Mouse (Mus musculus): ENCODE results near the gene Fbxl17.

Fbxl17 gene

DNA sequence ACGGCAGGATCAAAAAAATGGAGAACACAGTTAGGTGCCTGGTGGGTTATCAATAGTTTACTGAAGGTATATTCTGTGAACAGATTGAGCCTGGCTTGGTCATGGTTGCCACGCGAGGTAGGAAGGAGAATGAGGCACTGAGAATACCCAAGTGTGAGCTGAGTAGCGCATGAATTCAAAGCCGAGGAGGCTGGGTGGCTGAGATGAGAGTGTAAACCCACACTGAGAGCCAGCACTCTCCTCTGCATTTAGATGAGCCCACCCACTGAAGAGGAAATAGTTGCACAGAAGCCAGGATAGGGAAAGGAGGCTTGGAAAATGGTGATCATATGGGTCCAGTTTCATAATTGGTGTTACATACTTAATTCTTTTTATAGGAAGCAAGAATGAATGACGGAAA, 290.7 kb downstream of the Fbxl17 start:
- DNase-seq (ENCODE audit: low read depth): no peak

GRCm38 (mm10) chr17:63208346-63208745, 291.5 kb downstream of the Fbxl17 start:
- DNase-seq (ENCODE audit: low read depth): no peak

DNA sequence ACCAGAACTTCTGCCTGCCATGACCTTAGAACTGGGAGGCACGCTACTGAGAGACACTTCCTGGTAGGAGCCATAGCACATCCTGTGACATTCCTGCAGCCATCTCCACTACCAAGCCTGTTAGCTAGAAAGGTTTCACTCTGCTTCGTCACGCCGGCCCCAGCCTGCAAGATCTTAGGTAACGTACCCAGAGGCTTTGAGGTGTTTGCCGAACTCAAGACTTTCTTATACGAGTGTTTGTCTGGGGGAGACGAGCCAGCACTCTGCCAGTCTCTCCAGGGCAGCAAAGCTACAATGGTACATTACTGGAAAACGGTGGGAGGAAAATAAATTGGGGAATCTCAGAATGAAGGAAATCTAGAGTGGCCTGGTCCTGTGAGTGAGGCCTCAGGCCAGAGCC, 292.1 kb downstream of the Fbxl17 start:
- DNase-seq (ENCODE audit: low read depth): no peak

DNA sequence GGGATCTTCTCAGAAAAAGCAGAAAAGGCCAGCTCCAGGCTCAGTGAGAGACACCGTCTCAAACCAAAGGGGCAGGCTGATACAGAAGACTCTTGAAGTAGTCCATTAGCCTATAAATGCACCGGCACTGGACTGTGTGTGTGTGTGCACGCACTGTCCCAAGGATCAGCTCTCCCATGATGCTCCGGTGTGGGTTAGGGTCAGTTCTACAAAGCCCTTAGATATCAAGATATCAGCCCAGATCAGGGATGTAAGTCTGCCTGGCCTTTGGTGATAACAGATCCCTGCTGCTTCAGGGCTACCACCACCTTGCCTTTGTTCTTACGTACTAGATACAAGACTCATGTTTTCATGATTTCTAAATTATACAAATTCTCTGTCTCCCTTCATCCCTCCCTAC, 294.5 kb downstream of the Fbxl17 start:
- no peak for DNase-seq (ENCODE audit: low read depth)

GRCm38 (mm10) chr17:63203582-63204190, 296.1 kb downstream of the Fbxl17 start:
- no peak for DNase-seq (ENCODE audit: low read depth)

DNA sequence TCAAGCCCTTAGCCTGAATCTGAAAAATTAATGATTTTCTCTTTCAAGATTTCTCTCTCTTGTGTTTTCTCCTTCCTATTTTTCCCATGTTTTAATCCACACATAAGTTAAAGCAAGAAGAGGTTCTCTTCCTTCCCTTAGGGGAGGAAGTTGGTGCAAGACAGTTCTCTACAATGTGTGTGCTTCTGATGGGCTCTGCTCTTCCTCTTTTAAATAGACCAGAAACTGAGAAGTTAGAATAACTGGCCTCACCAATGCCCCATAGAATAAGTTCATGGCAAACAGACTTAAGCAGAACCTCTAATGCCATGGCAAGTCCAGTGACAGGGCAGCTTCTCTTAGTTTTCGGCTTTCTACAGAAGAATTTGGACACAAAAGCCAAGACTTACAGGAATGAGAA, 301.1 kb downstream of the Fbxl17 start:
- no peak for DNase-seq (ENCODE audit: low read depth)

- DNase-seq (ENCODE audit: low read depth): no peak
Measured at GRCm38 (mm10) chr17:63195496-63195895, 304.3 kb downstream of the Fbxl17 start.

- no peak for DNase-seq (ENCODE audit: low read depth)
Measured at GRCm38 (mm10) chr17:63193196-63193595, 306.6 kb downstream of the Fbxl17 start.

DNA sequence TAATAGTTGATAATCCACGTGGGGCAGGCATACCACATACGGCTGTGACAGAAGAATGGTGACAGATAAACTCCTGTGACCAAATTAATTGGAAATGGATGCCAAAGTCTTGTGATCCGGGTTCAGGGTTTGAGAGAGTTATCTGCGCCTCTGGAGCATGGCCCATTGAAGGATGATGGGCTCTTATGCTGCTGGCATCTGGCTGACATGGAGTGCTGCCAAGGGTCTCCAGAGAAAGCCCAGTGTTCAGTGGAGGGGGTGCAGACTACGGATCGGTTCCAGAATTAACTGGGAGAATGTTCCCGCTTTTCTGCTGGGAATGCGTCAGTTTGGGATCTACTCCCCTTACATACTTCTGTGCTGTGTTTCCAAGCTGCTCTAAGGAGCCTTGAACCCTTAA, 308.5 kb downstream of the Fbxl17 start:
- no peak for DNase-seq (ENCODE audit: low read depth)

GRCm38 (mm10) chr17:63189274-63189673, 310.5 kb downstream of the Fbxl17 start:
- DNase-seq (ENCODE audit: low read depth): no peak

DNA sequence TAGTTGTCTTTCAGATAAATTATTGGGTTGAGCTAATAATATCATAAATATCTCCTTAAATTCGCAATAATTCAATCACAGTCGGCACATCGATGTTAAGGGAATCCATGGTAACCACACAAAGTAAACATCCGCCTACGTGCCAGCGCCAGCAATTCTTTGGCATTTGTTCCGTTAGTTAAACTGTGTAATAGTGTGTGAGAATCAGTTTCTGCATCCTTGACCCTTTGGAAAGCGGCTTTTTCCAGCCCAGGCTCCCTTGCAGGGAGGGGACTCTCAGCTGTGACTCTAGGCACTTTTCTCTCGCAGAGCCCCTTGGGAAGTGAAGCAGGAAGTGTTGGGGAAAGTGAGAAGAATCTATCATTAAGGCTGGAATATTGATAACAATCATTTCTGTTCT, 314.3 kb downstream of the Fbxl17 start:
- peak; percentile 36 for DNase-seq (ENCODE audit: low read depth)

GRCm38 (mm10) chr17:63184844-63185504, 314.8 kb downstream of the Fbxl17 start:
- DNase-seq (ENCODE audit: low read depth): no peak

DNA sequence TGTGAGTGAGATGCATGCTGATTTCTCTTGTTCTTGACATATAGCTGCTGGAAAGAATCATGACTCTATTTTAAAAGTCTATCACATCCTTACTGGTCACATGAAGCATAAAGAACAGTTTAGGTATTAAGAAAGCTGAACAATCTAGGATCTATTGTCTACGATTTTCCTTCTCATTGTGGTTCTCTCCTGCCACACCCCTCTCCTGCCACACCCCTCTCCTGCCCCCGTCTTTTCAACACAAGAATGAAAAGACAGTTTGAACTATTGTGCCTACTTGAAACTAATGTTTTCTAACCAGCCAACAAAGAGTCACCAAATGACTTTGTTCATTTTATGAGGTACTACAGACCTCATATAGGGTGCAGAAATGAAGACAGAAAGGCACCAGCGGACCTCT, 316.4 kb downstream of the Fbxl17 start:
- no peak for DNase-seq (ENCODE audit: low read depth)

GRCm38 (mm10) chr17:63181661-63182060, 318.2 kb downstream of the Fbxl17 start:
- no peak for DNase-seq (ENCODE audit: low read depth)

DNA sequence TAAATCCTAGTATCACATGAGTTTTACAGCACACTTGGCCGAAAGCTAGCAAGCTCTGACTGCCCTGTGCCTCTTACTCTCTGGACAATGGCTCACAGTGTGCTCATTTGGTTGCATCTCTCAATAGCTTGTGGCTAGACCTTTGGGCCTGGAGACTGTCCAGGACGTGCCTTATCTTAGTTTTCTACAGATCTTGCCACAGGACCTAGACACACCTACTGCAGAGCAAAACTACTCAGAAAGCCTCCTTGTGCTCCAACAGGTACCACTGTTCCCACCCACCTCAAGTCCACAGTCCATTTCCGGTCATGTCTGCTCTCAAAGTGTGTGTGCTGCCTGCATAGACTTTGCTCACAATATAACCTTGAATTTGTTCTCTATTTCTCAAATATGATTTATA, 319.8 kb downstream of the Fbxl17 start:
- no peak for DNase-seq (ENCODE audit: low read depth)

DNA sequence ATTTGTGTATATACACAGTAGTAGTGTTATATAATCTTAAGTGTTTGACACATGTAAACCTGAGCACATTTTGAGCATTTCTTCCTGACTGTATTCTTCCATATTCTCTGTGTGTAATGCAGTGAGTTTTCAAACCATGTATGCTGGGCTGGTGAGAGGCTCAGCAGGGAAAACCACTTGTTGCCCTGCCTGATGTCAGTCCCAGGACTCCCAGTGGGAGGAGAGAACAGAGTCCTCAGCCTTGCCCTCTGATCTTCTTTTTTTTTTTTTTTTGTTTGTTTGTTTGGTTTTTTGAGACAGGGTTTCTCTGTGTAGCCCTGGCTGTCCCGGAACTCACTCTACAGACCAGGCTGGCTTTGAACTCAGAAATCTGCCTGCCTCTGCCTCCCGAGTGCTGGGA, 321.5 kb downstream of the Fbxl17 start:
- no peak for DNase-seq (ENCODE audit: low read depth)

DNA sequence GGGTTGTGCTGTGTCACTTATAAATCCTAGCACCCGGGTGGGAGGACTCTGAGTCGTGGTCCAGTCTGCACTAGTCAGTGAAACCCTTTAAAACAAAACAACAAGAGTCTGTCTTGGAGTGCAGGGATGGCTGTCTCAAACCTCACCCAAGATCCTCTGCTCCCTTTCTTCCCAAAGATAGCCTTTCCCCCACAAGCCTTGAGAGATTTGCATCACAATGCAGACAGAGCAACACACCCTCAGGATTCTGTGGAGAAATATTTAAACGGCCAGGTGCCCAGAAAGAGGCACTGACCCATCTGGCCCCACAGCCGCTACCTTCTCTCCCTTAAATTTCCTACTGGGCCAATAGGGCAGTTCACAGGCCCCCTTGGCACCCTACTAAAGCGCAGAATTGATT, 323.4 kb downstream of the Fbxl17 start:
- DNase-seq (ENCODE audit: low read depth): no peak

GRCm38 (mm10) chr17:63172697-63173096, 327.1 kb downstream of the Fbxl17 start:
- no peak for DNase-seq (ENCODE audit: low read depth)

DNA sequence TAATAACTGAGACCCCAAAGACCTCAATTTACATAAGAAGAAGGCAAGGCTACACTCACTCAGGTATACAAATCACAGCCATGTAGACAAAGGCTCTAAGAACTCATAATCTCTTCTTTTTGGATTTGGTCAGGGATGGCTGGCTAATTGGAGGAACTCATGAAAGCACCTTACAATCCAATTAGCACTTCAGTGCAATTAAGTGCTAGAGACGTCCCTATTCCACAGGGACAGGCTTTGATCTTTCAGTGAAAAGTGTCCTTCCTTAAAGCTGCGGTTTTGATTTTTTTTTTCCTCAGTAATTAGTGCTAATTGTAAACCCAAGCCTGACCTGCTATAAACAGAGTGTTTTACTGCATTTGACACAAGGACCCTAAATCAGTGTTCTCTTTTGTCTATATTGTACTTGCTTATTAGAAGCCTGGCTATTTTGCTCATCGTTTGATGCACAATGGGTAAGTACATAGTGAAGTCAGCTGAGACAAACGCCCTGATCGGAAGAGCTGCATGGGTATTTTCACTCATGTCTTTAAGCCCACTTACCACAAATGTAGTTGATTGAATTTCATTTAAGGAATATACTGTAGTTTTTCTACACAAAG, 327.8 kb downstream of the Fbxl17 start:
- DNase-seq (ENCODE audit: low read depth): no peak

- DNase-seq (ENCODE audit: low read depth): no peak
Measured at GRCm38 (mm10) chr17:63171264-63171663, 328.6 kb downstream of the Fbxl17 start.

DNA sequence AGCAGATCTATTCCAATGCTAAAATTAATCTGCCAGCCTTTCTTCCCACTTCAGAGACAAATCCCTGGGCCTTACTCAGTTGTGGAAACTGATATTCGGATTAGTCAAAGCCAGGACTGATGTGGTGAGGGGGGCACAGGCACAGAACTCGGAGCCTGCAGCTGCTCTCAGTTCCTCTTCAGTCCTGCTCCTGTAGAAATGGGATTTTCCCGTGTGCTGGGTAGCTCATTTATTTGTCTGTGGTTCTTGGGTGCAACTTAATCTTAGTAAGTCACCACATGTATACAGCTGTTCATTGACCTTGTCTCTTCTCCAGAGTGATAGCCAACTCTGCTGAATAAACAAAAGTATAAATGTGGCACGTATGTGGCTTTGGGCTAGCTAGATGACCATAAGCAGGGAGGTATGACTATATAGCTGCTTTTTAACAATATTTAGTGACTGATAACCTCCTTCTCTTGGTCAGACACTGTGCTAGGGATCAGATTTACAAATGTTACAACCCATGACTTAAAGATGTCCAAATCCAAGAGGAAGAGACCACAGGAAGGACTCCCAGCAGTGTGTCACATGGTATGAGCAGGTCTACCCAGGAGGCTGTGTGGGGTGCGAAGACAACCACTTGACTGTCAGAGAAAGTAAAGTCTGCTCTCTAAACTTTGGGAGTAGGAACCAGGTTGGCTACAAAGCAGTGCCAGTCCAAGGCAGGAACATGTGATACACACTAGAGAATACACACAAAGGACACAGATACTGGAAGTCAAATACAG, 331.6 kb downstream of the Fbxl17 start:
- no peak for DNase-seq (ENCODE audit: low read depth)

DNA sequence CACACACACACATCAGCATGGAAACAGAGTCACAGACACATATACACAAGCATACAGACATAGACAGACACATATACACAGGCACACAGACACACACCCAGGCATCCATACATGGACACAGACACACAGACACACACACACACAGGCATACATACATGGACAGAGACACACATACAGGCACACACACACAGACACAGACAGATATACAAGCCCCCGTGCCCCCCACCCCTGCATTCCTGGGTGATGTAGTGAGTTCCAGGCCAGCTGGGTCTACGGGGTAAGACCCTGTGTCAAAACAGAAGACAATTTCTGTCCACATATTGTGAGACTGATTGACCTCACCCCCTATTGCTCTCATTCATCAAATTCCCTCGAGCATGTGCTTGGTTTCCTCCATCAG, 332.6 kb downstream of the Fbxl17 start:
- DNase-seq (ENCODE audit: low read depth): no peak

DNA sequence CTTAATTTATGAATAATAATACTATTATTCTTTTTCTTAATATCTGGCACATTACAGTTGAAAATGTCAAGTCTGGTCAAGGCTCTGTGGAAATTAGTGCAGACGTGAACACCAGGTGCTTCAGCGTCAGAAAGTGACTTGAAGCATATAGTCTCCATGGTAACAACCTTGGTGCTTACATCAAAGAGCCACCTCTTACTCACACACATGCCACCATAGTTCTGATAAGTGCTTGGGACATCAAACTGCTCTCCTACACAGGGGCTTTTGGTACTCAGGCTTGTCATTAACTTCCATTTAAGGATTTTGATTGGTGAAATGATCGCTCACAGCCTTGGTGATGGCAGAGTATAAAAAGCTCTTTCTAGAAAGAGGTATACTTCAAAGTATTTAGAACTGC, 333.1 kb downstream of the Fbxl17 start:
- DNase-seq (ENCODE audit: low read depth): no peak
